Mouse (Mus musculus) liver, postnatal 0 days (tissue): ENCODE data around the gene Bnc1. TPM values are rescaled to one million over a fixed set of nuclear protein-coding genes. Genes with fewer than 3 reads are reported as not detected.

Experiments used
- ATAC-seq: fragments of 200-750 bp; cut with Nextera tagmentation; 2 replicates; pipeline ENCODE4 v1.8.0; 2017; ENCODE audit warnings: mild to moderate bottlenecking, moderate library complexity
- DNase-seq: peaks from one replicate; pipeline ENCODE4 v3.0.0-alpha.2; 2016
- H3K27ac ChIP-seq: fragments of 300-500 bp; sonication (generic); 2 replicates; pipeline ENCODE4 v1.5.1; 2014; ENCODE audit warnings: antibody characterized with exemption, moderate library complexity, mild to moderate bottlenecking, low read depth
- H3K27me3 ChIP-seq: fragments of 300-500 bp; sonication (generic); 2 replicates; pipeline ENCODE4 v1.6.1; 2014; ENCODE audit warnings: low read length, control low read depth, mixed read lengths; ENCODE audit not compliant: insufficient read depth
- H3K36me3 ChIP-seq: fragments of 300-500 bp; sonication (generic); replicated peaks from 2 replicates; pipeline ENCODE4 v1.6.1; 2014; ENCODE audit warnings: mild to moderate bottlenecking, control low read depth, low read length, moderate library complexity, mixed read lengths; ENCODE audit not compliant: insufficient read depth
- H3K4me1 ChIP-seq: fragments of 300-500 bp; sonication (generic); 2 replicates; pipeline ENCODE4 v1.6.1; 2014; ENCODE audit warnings: antibody characterized with exemption, mild to moderate bottlenecking, control low read depth; ENCODE audit not compliant: insufficient read depth
- H3K4me2 ChIP-seq: fragments of 300-500 bp; sonication (generic); 2 replicates; pipeline ENCODE4 v1.6.1; 2014; ENCODE audit warnings: low read depth, mild to moderate bottlenecking, low read length, moderate library complexity, mixed read lengths
- H3K4me3 ChIP-seq: fragments of 300-500 bp; sonication (generic); 2 replicates; pipeline ENCODE4 v1.5.1; 2014; ENCODE audit warnings: low read depth, low read length
- H3K9ac ChIP-seq: fragments of 300-500 bp; sonication (generic); replicated peaks from 2 replicates; pipeline ENCODE4 v1.6.1; 2014; ENCODE audit warnings: mild to moderate bottlenecking, moderate library complexity
- H3K9me3 ChIP-seq: fragments of 300-500 bp; sonication (generic); 2 replicates; pipeline ENCODE4 v1.6.1; 2016; ENCODE audit warnings: mild to moderate bottlenecking, control low read depth, low read length, mixed read lengths
- CTCF ChIP-seq: sonication (generic); IDR thresholded peaks from 2 replicates; pipeline ENCODE4 v1.5.1; 2016; ENCODE audit warnings: antibody characterized with exemption, low read depth
- EP300 ChIP-seq: IDR thresholded peaks from 2 replicates; pipeline ENCODE4 v1.6.1; 2016; ENCODE audit warnings: antibody characterized with exemption, low read depth, mild to moderate bottlenecking
- WGBS: fragments of 180-500 bp; shearing (Covaris S2); extraction: QIAGEN DNeasy Blood & Tissue Kit; methylation state at CpG from one replicate; pipeline ENCODE4 v1.1.7; 2014; ENCODE audit not compliant: insufficient replicate concordance; 5-methylcytosine and 5-hydroxymethylcytosine counted together
- polyA plus RNA-seq: library from polyadenylated mRNA; unstranded; fragments of >200 nt; fragmentation: Nextera tagmentation; extraction: Ambion mirVana; gene quantifications from 2 replicates; pipeline ENCODE4 v1.2.1, GENCODE M21; 2015

Gene Bnc1
- polyA plus RNA-seq, 1 experiment from 2014 or later: 0.38 TPM

DNA sequence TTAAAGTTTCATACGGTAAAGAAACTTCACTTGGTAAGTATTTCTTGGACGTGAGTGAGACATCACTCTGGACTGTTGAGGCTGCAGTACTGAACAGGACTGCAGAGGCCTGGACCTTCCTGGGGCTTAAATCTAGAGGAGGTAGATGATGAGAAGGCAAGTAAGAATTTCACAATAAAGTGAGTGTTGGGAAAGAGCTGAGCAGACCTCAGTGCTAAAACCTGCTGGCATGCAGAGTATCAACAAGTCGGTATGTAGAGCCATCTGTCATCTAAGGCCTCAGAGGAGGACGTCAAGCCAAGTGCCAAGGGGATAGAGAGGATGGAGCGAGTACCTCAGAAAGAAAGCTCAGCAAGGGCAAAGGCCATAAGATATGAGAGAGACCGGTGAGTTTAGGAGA, 8.4 kb downstream of the Bnc1 start:
- Histone ChIP-seq H3K27ac (no peak overlapping the region), H3K9me3 (no peaks in the 10 kb centered on the region), H3K4me1 (no peaks in the 10 kb centered on the region), H3K27me3 (peaks cover 8% of the 10 kb centered on the region), H3K4me2 (no peak overlapping the region), H3K4me3 (no peak overlapping the region), H3K36me3 (no peaks in the 10 kb centered on the region), H3K9ac (no peak overlapping the region)
- no peak for TF ChIP-seq EP300
- TF ChIP-seq CTCF: no peak
- WGBS: 65% methylated on average over 6 of the region's 6 CpGs
- DNase-seq (no peak), ATAC-seq (no peak)

DNA sequence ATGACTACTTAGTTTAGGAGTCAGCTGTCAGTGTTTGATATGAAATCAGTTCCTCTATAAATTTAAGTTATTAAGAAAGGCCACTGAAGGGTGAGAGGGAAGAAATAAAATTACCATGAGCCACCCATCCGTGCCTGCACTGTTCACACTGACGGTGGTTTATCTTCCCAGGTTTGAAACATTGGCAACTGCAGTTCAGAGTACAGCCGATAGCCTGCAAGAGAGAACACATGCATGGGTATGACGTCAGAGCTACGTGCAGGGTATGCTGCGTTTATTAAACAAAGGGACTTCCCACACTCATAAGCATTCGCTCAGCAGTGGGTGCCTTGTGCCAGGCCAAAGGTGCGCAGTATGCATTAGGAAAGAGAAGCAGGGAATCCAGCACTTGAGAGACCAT, 13.8 kb downstream of the Bnc1 start:
- no peaks in the 10 kb centered on the region for H3K27me3 ChIP-seq
- no peak overlapping the region for H3K27ac ChIP-seq
- no peak overlapping the region for H3K4me3 ChIP-seq
- H3K9ac ChIP-seq: no peak overlapping the region
- no peaks in the 10 kb centered on the region for H3K9me3 ChIP-seq
- 71% methylated on average over 8 of the region's 8 CpGs for WGBS
- no peak for TF ChIP-seq CTCF
- no peak for TF ChIP-seq EP300
- no peak overlapping the region for H3K4me2 ChIP-seq
- ATAC-seq (no peak), DNase-seq (no peak)
- H3K4me1 ChIP-seq: no peaks in the 10 kb centered on the region
- H3K36me3 ChIP-seq: no peaks in the 10 kb centered on the region

DNA sequence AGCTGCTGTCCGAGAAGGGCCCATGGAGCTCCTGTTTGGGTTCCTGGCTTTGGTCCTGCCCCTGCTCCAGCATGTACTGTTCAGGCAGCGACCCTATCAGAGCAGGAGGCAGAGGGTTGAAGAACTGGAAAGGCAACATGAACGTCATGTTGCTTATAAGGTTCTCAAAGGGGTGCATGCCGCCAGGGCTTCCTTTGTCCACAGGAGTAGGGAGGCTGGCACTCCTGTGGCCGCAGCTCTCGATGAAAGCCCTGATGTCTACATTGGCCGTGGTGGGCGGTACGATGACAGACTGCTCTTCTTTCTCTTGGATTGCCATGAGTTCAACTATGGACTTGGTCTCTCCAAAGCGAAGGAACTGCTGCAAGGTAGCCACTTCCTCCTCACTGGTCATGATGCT, 17.5 kb downstream of the Bnc1 start:
- H3K36me3 ChIP-seq: no peaks in the 10 kb centered on the region
- ATAC-seq (no peak), DNase-seq (no peak)
- H3K9me3 ChIP-seq: no peaks in the 10 kb centered on the region
- no peak overlapping the region for H3K27ac ChIP-seq
- no peak overlapping the region for H3K4me2 ChIP-seq
- 80% methylated on average over 10 of the region's 10 CpGs for WGBS
- H3K4me1 ChIP-seq: no peaks in the 10 kb centered on the region
- H3K4me3 ChIP-seq: no peak overlapping the region
- TF ChIP-seq EP300: no peak
- H3K9ac ChIP-seq: no peak overlapping the region
- 0 out of 2 replicates have a peak, but pooled peaks cover 4% of the 10 kb centered on the region for H3K27me3 ChIP-seq

- WGBS: 92% methylated on average over 12 of the region's 12 CpGs
- H3K9me3 ChIP-seq: no peaks in the 10 kb centered on the region
- no peak for DNase-seq
- no peak for ATAC-seq
- H3K9ac ChIP-seq: no peak overlapping the region
- H3K4me3 ChIP-seq: no peak overlapping the region
- H3K36me3 ChIP-seq: no peaks in the 10 kb centered on the region
- H3K27me3 ChIP-seq: peaks cover 6% of the 10 kb centered on the region; the same call in 1 of the 2 replicates
- no peaks in the 10 kb centered on the region for H3K4me1 ChIP-seq
- TF ChIP-seq EP300 (no peak), CTCF (no peak)
- no peak overlapping the region for H3K4me2 ChIP-seq
- no peak overlapping the region for H3K27ac ChIP-seq
These were observed 18.2 kb downstream of the Bnc1 start for GRCm38 (mm10) chr7:81973939-81974338.

- Histone ChIP-seq H3K4me2 (no peak overlapping the region), H3K9ac (no peak overlapping the region), H3K36me3 (no peaks in the 10 kb centered on the region), H3K4me3 (no peak overlapping the region), H3K9me3 (no peaks in the 10 kb centered on the region), H3K27ac (no peak overlapping the region), H3K27me3 (peaks cover 9% of the 10 kb centered on the region; the same call in 1 of the 2 replicates), H3K4me1 (no peaks in the 10 kb centered on the region)
- TF ChIP-seq EP300: no peak
- TF ChIP-seq CTCF: no peak
- no peak for ATAC-seq
- 80% methylated on average over 5 of the region's 5 CpGs for WGBS
- no peak for DNase-seq
These were observed 18.8 kb downstream of the Bnc1 start for GRCm38 (mm10) chr7:81973339-81973738.

- WGBS: 29% methylated on average over 6 of the region's 6 CpGs
These were observed 23.1 kb downstream of the Bnc1 start for GRCm38 (mm10) chr7:81968975-81969374.

GRCm38 (mm10) chr7:81968451-81968850, 23.6 kb downstream of the Bnc1 start:
- H3K4me2 ChIP-seq: no peak overlapping the region
- no peaks in the 10 kb centered on the region for H3K36me3 ChIP-seq
- no peaks in the 10 kb centered on the region for H3K9me3 ChIP-seq
- H3K27me3 ChIP-seq: peaks cover 9% of the 10 kb centered on the region; the same call in 1 of the 2 replicates
- no peak for ATAC-seq
- no peak overlapping the region for H3K4me3 ChIP-seq
- H3K27ac ChIP-seq: no peak overlapping the region
- TF ChIP-seq EP300 (no peak), CTCF (no peak)
- 61% methylated on average over 4 of the region's 4 CpGs for WGBS
- DNase-seq: no peak
- H3K9ac ChIP-seq: no peak overlapping the region
- no peaks in the 10 kb centered on the region for H3K4me1 ChIP-seq

More at GRCm38 (mm10) chr7:81968975-81969374, 23.1 kb downstream of the Bnc1 start:
- TF ChIP-seq CTCF: no peak
- no peak for TF ChIP-seq EP300
- H3K36me3 ChIP-seq: no peaks in the 10 kb centered on the region
- no peaks in the 10 kb centered on the region for H3K9me3 ChIP-seq
- no peak for ATAC-seq
- H3K27me3 ChIP-seq: peaks cover 9% of the 10 kb centered on the region; the same call in 1 of the 2 replicates
- no peak overlapping the region for H3K9ac ChIP-seq
- no peak overlapping the region for H3K4me3 ChIP-seq
- no peak for DNase-seq
- no peak overlapping the region for H3K27ac ChIP-seq
- no peaks in the 10 kb centered on the region for H3K4me1 ChIP-seq
- no peak overlapping the region for H3K4me2 ChIP-seq
